8 mouse cellular contexts compared by ENCODE assay signal in the genomic region with DNA sequence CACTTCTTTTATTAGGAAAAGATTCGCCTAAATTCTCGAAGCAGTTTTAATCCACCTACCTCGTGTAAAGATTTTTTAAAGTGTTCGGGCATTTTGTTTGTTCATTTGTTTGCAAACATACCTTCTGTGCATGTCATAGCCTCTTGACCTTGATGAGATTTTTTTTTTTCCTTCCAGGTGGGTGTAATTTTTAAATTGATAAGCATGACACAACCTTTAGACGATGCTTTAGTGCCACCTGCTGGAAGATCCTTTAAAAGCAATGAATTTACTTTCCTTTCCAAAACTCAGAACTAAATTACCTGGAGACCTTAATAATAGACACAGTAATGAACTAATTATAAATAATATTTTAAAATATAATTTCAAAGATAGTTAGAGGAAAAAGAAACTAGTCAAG.
DNase-seq lines count a peak whose midpoint lies in the region; ATAC-seq and TF ChIP-seq lines count a peak whose summit lies in the region.

No protein-coding gene starts in this region.

- H3K4me1 ChIP-seq in forebrain, embryonic 15.5 days, result peaks cover 5% of the 10 kb centered on the region; the same call in 1 of the 2 replicates
- H3K4me1 ChIP-seq in forebrain, embryonic 11.5 days (replicated peaks; ENCODE audit: control insufficient read depth, insufficient read depth, low read length), result no peaks in the 10 kb centered on the region
- no peaks in the 10 kb centered on the region for H3K4me1 ChIP-seq in limb, embryonic 14.5 days (ENCODE audit: control insufficient read depth, insufficient read depth, low read length)
- no peaks in the 10 kb centered on the region for H3K4me1 ChIP-seq in limb, embryonic 10.5 days

- no peak for DNase-seq in forebrain, embryonic 11.5 days (ENCODE audit: low spot score)
- DNase-seq in limb, embryonic 14.5 days (ENCODE audit: low spot score), result peak; percentile 64
- no peak for DNase-seq in limb, embryonic 10.5 days (ENCODE audit: low spot score)
- DNase-seq in c-Kit-positive CD71-positive TER-119-negative erythroid progenitor cells, embryonic 14.5 days (ENCODE audit: low read depth), result peak; percentile 6
- peak; percentile 14 for DNase-seq in lung, postnatal 14 days
- DNase-seq in right cerebral cortex, postnatal 25 days, result no peak
- no peak for DNase-seq in ovary, postnatal 36 days (ENCODE audit: low spot score)

- H3K27me3 ChIP-seq in forebrain, embryonic 15.5 days, result no peaks in the 10 kb centered on the region
- H3K27me3 ChIP-seq in forebrain, embryonic 11.5 days (ENCODE audit: control insufficient read depth, insufficient read depth, low read length), result no peaks in the 10 kb centered on the region
- H3K27me3 ChIP-seq in limb, embryonic 14.5 days (ENCODE audit: control insufficient read depth, insufficient read depth, low read length), result no peaks in the 10 kb centered on the region; the same call in 1 of the 2 replicates
- no peaks in the 10 kb centered on the region for H3K27me3 ChIP-seq in limb, embryonic 10.5 days (ENCODE audit: low read depth, poor library complexity, severe bottlenecking)

- no peaks in the 10 kb centered on the region for H3K9me3 ChIP-seq in forebrain, embryonic 15.5 days
- H3K9me3 ChIP-seq in forebrain, embryonic 11.5 days (ENCODE audit: control insufficient read depth, low read length), result no peaks in the 10 kb centered on the region
- H3K9me3 ChIP-seq in limb, embryonic 14.5 days (ENCODE audit: control insufficient read depth, low read length), result no peaks in the 10 kb centered on the region
- no peaks in the 10 kb centered on the region for H3K9me3 ChIP-seq in limb, embryonic 10.5 days (replicated peaks)

- H3K4me3 ChIP-seq in forebrain, embryonic 15.5 days, result no peak overlapping the region
- no peak overlapping the region for H3K4me3 ChIP-seq in forebrain, embryonic 11.5 days (ENCODE audit: low read depth, low read length)
- no peak overlapping the region for H3K4me3 ChIP-seq in limb, embryonic 14.5 days (replicated peaks; ENCODE audit: low read length)
- no peak overlapping the region for H3K4me3 ChIP-seq in limb, embryonic 10.5 days

- H3K4me2 ChIP-seq in forebrain, embryonic 15.5 days (replicated peaks), result no peak overlapping the region
- no peak overlapping the region for H3K4me2 ChIP-seq in forebrain, embryonic 11.5 days (ENCODE audit: low read depth, low read length, severe bottlenecking)
- H3K4me2 ChIP-seq in limb, embryonic 14.5 days (replicated peaks; ENCODE audit: low read depth, low read length, severe bottlenecking), result no peak overlapping the region

- H3K9ac ChIP-seq in forebrain, embryonic 15.5 days (replicated peaks), result no peak overlapping the region
- H3K9ac ChIP-seq in forebrain, embryonic 11.5 days (ENCODE audit: low read length), result no peak overlapping the region
- H3K9ac ChIP-seq in limb, embryonic 14.5 days (ENCODE audit: low read depth, low read length, severe bottlenecking), result no peak overlapping the region

- no peak for TF ChIP-seq POLR2A in limb, embryonic 14.5 days (IDR thresholded peaks at IDR 0.05; ENCODE audit: borderline replicate concordance, extremely low read depth, insufficient read depth, insufficient read length)

- no peak overlapping the region for H3K27ac ChIP-seq in forebrain, embryonic 15.5 days (replicated peaks)
- no peak overlapping the region for H3K27ac ChIP-seq in forebrain, embryonic 11.5 days (ENCODE audit: low read depth, low read length)
- no peak overlapping the region for H3K27ac ChIP-seq in limb, embryonic 14.5 days (replicated peaks; ENCODE audit: low read depth, low read length)
- H3K27ac ChIP-seq in limb, embryonic 10.5 days, result no peak overlapping the region

- WGBS in forebrain, embryonic 15.5 days, result 52% methylated on average over 5 of the region's 5 CpGs
- 58% methylated on average over 5 of the region's 5 CpGs for WGBS in forebrain, embryonic 11.5 days
- WGBS in limb, embryonic 14.5 days, result 53% methylated on average over 5 of the region's 5 CpGs
- 66% methylated on average over 5 of the region's 5 CpGs for WGBS in limb, embryonic 10.5 days

- ATAC-seq in forebrain, embryonic 15.5 days (replicated peaks), result peak; percentile 27; the same call in 1 of the 2 replicates
- ATAC-seq in forebrain, embryonic 11.5 days (replicated peaks; ENCODE audit: low FRiP score), result no peak
- no peak for ATAC-seq in limb, embryonic 14.5 days (ENCODE audit: low FRiP score, low read depth)

- H3K36me3 ChIP-seq in forebrain, embryonic 15.5 days, result no peaks in the 10 kb centered on the region
- no peaks in the 10 kb centered on the region for H3K36me3 ChIP-seq in forebrain, embryonic 11.5 days (ENCODE audit: control insufficient read depth, insufficient read depth, low read length)
- H3K36me3 ChIP-seq in limb, embryonic 14.5 days (ENCODE audit: control insufficient read depth, insufficient read depth, low read length), result no peaks in the 10 kb centered on the region
- no peaks in the 10 kb centered on the region for H3K36me3 ChIP-seq in limb, embryonic 10.5 days

Comparison
In these comparisons a context has a peak if more than half of its experiments do, and no peak if none do; other contexts are left out.
1. DNase-seq: peak in limb, embryonic 14.5 days (single experiment), c-Kit-positive CD71-positive TER-119-negative erythroid progenitor cells, embryonic 14.5 days (single experiment) and lung, postnatal 14 days (single experiment); none in forebrain, embryonic 11.5 days (single experiment), limb, embryonic 10.5 days (single experiment), right cerebral cortex, postnatal 25 days (single experiment) and ovary, postnatal 36 days (single experiment).